Mouse (Mus musculus) heart, embryonic 12.5 days (tissue): Measurements from ENCODE around the gene Mtch1. TPM values are rescaled to one million over a fixed set of nuclear protein-coding genes. Genes with fewer than 3 reads are reported as not detected.

Experiments
- ATAC-seq: fragments of 200-750 bp; cut with Nextera tagmentation; 2 replicates; pipeline ENCODE4 v1.8.0; 2017; ENCODE audit warnings: moderate TSS enrichment, moderate library complexity; ENCODE audit not compliant: insufficient number of reproducible peaks, low FRiP score
- H3K27ac ChIP-seq: fragments of 300-500 bp; sonication (generic); 2 replicates; pipeline ENCODE4 v1.5.1; 2016; ENCODE audit warnings: mild to moderate bottlenecking, moderate library complexity; ENCODE audit not compliant: poor library complexity, severe bottlenecking
- H3K27me3 ChIP-seq: fragments of 300-500 bp; sonication (generic); replicated peaks from 2 replicates; pipeline ENCODE4 v1.6.1; 2016; ENCODE audit warnings: mild to moderate bottlenecking, moderate library complexity
- H3K36me3 ChIP-seq: fragments of 300-500 bp; sonication (generic); 2 replicates; pipeline ENCODE4 v1.6.1; 2016; ENCODE audit warnings: mild to moderate bottlenecking, moderate library complexity
- H3K4me1 ChIP-seq: fragments of 300-500 bp; sonication (generic); replicated peaks from 2 replicates; pipeline ENCODE4 v1.6.1; 2016; ENCODE audit warnings: mild to moderate bottlenecking
- H3K4me2 ChIP-seq: fragments of 300-500 bp; sonication (generic); 2 replicates; pipeline ENCODE4 v1.6.1; 2016; ENCODE audit warnings: mild to moderate bottlenecking, moderate library complexity
- H3K4me3 ChIP-seq: fragments of 300-500 bp; sonication (generic); 2 replicates; pipeline ENCODE4 v1.5.1; 2016; ENCODE audit warnings: mild to moderate bottlenecking
- H3K9ac ChIP-seq: fragments of 300-500 bp; sonication (generic); 2 replicates; pipeline ENCODE4 v1.6.1; 2016; ENCODE audit warnings: mild to moderate bottlenecking, moderate library complexity
- H3K9me3 ChIP-seq: fragments of 300-500 bp; sonication (generic); replicated peaks from 2 replicates; pipeline ENCODE4 v1.6.1; 2016; ENCODE audit warnings: mild to moderate bottlenecking, moderate library complexity
- WGBS: fragments of 180-500 bp; shearing (Covaris S2); methylation state at CpG from one replicate; pipeline ENCODE4 v1.1.7; 2016; 5-methylcytosine and 5-hydroxymethylcytosine counted together
- polyA plus RNA-seq: library from polyadenylated mRNA; unstranded; fragments of >200 nt; fragmentation: Nextera tagmentation; extraction: Ambion mirVana; gene quantifications from 2 replicates; pipeline ENCODE4 v1.2.1, GENCODE M21; 2016

Gene Mtch1
- polyA plus RNA-seq, 1 experiment from 2014 or later = 330 TPM

DNA sequence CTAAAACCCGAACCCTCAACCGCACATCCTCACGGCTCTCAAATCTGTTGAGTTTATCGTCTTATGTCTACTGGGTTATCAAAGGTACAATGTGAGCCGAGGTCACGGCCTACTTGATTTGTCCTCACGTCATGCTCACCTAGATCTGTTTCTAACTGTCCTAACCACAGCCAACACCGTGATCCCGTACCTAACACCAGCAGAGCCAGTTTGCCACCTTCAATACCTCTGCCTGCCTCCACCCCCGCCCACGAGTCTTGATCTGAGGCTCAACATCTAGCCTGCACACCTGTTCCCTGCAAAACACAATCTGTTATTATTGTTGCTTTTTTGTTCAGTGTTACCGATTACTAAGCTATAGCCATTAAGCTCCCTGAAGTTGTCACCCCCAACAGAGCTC, 2.5 kb downstream of the Mtch1 start:
- Histone ChIP-seq H3K4me1 (peaks cover 64% of the 10 kb centered on the region), H3K4me3 (no peak overlapping the region), H3K27ac (peak overlapping the region; percentile 36; the same call in 1 of the 2 replicates), H3K27me3 (no peaks in the 10 kb centered on the region), H3K4me2 (peak overlapping the region; percentile 89), H3K9ac (no peak overlapping the region; the same call in 1 of the 2 replicates), H3K9me3 (no peaks in the 10 kb centered on the region), H3K36me3 (peaks cover 31% of the 10 kb centered on the region)
- ATAC-seq = no peak
- WGBS = 78% methylated on average over 12 of the region's 12 CpGs

DNA sequence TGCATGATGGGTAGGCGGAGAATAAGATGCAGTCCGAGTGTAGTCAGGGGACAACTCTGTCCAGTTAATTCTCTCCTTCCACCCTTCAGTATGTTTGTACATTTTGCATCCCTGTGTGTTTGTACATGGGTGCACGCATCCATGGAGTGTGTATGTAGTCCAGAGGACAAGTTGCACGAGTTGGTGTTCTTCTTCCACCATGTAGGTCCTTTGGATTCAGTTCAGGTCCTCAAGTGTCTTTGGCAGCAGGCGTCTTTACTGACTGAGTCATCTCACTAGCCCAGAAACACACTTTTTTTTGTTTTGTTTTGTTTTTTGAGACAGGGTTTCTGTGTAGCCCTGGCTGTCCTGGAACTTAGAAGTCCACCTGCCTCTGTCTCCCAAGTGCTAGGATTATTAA, 4.5 kb downstream of the Mtch1 start:
- WGBS = 82% methylated on average over 5 of the region's 5 CpGs
- Histone ChIP-seq H3K27ac (no peak overlapping the region), H3K4me1 (peaks cover 61% of the 10 kb centered on the region), H3K36me3 (peaks cover 51% of the 10 kb centered on the region), H3K4me3 (no peak overlapping the region), H3K9ac (no peak overlapping the region), H3K4me2 (no peak overlapping the region), H3K27me3 (no peaks in the 10 kb centered on the region), H3K9me3 (no peaks in the 10 kb centered on the region)
- no peak for ATAC-seq

DNA sequence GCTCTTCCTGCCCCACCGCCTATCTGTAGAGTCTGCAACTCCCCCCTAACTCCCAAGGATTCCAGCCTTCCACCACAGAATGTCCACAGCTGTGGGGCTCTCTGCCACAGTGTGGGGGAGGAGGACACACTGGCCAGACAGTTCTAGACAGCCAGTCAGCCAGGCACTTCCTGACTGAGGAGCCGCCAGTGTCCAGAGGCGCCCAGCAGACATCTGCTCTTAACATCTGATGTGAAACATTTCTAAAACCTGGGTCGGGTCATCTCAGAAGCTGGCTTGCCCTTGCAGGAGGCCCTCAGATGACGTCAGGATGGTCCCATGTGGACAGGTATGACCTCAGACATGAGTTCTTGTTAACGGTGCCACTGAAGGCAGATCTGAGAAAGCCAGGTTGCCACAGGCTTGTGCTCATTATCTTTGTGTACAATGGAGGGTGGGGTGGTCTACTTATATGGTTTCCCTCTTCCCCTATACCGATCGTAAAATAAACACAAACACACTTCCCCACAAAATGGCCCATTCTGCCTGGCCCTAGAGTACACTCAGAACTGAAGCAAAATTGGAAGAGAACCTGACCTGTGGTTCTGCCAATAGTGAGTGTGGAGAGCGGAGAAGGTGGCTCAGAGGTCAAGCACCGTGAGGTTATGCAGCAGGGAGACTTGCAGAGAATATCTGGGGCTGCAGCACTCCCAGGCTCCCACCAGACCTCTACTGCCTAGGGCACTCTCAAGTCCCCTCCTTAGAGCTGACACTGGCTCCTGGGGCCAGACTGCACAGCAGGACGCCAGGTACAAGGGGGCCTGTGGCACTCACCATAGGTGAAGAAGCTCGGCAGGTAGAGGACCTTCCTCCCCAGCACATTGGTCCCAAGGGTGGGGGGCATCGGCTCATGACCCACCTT, 5.5 kb downstream of the Mtch1 start:
- Histone ChIP-seq H3K4me1 (peaks cover 57% of the 10 kb centered on the region), H3K4me3 (peak overlapping the region; percentile 4; the same call in 1 of the 2 replicates), H3K27me3 (no peaks in the 10 kb centered on the region), H3K36me3 (peaks cover 61% of the 10 kb centered on the region), H3K9ac (peak overlapping the region; percentile 49), H3K27ac (peak overlapping the region; percentile 89), H3K4me2 (peak overlapping the region; percentile 52), H3K9me3 (no peaks in the 10 kb centered on the region)
- peak; percentile 72 for ATAC-seq
- WGBS = 25% methylated on average over 13 of the region's 13 CpGs

DNA sequence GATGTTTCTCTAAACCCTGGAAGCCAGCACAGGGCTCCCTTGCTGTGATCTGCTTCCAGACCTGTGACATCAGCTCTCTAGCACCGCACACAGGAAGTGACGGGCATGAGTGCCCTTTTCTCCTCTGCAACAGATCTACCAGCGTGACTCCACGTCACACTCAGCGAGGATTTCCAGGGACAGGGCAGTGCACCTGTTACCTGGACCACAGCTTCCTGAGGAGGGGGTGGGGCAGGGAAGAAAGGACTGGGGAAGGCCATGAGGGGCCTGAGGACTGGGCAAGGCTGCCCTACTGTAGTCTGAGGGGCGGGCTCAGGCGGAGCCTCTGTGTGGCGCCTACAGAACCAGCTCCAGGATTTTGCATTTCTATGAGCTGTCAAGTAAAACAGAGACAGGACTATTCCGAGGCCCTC, 6.1 kb downstream of the Mtch1 start:
- Histone ChIP-seq H3K9me3 (no peaks in the 10 kb centered on the region), H3K4me2 (peak overlapping the region; percentile 52), H3K36me3 (peaks cover 67% of the 10 kb centered on the region), H3K27ac (peak overlapping the region; percentile 89), H3K4me1 (peaks cover 56% of the 10 kb centered on the region), H3K4me3 (peak overlapping the region; percentile 4; the same call in 1 of the 2 replicates), H3K9ac (peak overlapping the region; percentile 49), H3K27me3 (no peaks in the 10 kb centered on the region)
- 11% methylated on average over 9 of the region's 9 CpGs for WGBS
- peak; percentile 67 for ATAC-seq

DNA sequence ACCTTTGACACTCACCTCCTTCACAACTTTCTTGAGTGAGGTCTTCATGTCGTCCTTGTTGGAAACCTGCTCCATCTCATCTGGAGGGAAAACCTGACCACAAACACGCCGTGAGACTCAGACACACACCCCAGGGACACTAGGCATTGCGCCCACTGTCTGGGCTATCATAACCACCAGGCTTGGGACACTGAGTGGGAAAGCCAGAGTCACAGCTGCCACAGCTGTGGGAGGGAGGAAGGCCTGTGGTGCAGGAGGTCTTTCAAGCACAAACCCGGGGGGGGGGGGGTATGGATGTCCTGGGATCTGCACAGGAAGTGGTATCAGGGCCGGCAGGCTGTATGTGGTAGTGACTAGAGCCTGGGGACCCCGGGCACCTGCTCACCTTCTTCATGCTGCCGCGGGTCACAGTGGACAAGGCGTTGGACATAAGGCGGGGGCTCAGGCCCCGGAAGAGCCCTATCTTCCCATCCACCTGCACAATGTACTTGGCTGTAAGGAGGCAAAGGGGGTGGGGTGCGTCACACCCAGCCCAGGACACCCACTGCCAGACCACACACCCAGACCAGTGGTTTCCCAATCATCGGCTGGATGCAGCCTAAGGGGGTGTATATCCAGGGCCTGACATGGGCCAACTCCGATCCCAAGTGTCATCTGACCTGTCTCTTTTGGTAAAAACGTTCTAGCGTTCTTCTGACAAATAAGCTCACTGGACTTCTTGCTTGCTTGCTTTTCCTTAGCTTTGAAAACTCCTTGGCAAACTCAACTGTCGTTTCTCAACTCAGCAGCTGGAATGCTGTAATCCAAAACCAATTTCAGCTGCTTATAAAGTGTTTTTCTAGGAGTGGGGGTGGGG, 7.1 kb downstream of the Mtch1 start:
- Histone ChIP-seq H3K9ac (peak overlapping the region; percentile 51), H3K9me3 (no peaks in the 10 kb centered on the region), H3K4me1 (peaks cover 46% of the 10 kb centered on the region), H3K27me3 (no peaks in the 10 kb centered on the region), H3K27ac (peak overlapping the region; percentile 89), H3K36me3 (peaks cover 77% of the 10 kb centered on the region), H3K4me2 (0 out of 2 replicates have a peak overlapping the region, but pooled peaks have one; percentile 52), H3K4me3 (no peak overlapping the region)
- no peak for ATAC-seq
- 81% methylated on average over 18 of the region's 18 CpGs for WGBS

DNA sequence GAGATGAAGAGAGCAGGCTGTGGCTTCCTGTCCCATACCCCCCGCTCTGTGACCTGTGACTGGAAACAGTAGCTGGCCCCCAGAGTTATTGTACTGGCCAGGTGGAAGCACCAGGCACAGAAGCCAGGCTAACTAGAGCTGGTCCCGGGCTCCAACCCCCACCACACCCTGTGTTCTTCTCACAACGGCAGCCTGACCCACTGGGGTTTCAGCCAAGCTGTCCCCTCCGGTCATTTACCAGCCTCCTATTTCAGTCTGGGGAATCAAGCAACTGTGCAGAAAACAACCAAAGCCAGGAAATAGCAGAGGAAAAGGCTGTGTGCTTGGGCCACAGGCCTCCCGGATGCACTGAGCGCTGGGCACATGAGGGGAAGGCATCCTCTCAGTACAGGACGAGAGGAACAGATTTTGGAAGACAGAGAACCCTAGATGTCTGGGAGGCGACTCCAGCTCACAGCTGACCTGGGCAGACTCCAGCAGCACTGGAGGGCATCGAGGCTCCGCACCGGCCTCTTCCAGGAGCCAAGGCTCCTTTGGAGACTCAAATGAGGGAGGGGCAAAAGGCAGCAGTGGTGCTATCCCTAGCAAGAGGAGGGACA, 8.5 kb downstream of the Mtch1 start:
- H3K36me3 ChIP-seq = peaks cover 81% of the 10 kb centered on the region
- no peaks in the 10 kb centered on the region for H3K27me3 ChIP-seq
- no peak overlapping the region for H3K4me2 ChIP-seq
- H3K27ac ChIP-seq = peak overlapping the region; percentile 21
- H3K9ac ChIP-seq = no peak overlapping the region
- no peak for ATAC-seq
- no peaks in the 10 kb centered on the region for H3K9me3 ChIP-seq
- no peak overlapping the region for H3K4me3 ChIP-seq
- peaks cover 38% of the 10 kb centered on the region for H3K4me1 ChIP-seq
- WGBS = 79% methylated on average over 11 of the region's 11 CpGs

DNA sequence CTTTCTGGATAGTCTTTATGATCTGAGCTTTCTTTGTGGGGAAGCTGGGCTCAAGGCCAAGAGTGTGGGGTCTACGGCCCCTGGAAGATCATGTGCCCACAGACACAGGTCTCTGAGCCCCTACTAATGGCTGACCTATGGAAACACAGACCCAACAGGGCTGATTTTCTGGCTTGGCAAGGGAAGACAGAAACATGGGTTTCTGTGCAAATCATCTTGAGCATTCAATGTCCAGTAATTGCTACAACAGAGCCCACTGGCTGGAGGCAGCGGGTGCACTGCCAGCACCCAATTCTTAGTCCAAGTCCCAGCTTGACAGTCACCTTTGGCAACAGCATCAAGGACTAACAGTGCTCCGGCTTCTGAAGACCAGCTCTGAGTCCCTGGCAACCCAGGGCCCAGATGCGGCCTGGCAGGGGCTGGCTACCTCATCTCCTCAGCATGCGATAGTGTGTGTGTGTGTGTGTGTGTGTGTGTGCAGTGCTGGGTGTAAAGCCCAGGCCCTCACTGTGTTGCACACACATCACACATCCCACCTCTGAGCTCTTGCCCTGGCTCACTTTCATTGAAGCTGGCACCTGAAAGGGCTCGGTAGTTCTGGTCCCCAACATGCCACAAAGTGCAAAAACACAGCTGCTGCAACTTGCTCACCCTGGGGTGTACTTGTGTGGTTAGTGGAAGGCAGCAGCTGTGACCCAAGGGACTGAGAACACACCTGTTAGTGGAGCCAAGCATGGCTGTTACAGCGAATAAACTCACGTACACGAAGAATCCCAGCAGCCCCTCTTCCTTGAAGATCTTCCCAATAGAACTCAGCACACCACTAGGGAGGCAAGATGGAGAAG, 9.5 kb downstream of the Mtch1 start:
- 93% methylated on average over 9 of the region's 9 CpGs for WGBS
- no peak overlapping the region for H3K9ac ChIP-seq
- no peak overlapping the region for H3K4me3 ChIP-seq
- 0 out of 2 replicates have a peak overlapping the region, but pooled peaks have one; percentile 21 for H3K27ac ChIP-seq
- H3K9me3 ChIP-seq = no peaks in the 10 kb centered on the region
- peaks cover 81% of the 10 kb centered on the region for H3K36me3 ChIP-seq
- no peaks in the 10 kb centered on the region for H3K27me3 ChIP-seq
- peaks cover 29% of the 10 kb centered on the region for H3K4me1 ChIP-seq
- ATAC-seq = no peak
- H3K4me2 ChIP-seq = no peak overlapping the region

DNA sequence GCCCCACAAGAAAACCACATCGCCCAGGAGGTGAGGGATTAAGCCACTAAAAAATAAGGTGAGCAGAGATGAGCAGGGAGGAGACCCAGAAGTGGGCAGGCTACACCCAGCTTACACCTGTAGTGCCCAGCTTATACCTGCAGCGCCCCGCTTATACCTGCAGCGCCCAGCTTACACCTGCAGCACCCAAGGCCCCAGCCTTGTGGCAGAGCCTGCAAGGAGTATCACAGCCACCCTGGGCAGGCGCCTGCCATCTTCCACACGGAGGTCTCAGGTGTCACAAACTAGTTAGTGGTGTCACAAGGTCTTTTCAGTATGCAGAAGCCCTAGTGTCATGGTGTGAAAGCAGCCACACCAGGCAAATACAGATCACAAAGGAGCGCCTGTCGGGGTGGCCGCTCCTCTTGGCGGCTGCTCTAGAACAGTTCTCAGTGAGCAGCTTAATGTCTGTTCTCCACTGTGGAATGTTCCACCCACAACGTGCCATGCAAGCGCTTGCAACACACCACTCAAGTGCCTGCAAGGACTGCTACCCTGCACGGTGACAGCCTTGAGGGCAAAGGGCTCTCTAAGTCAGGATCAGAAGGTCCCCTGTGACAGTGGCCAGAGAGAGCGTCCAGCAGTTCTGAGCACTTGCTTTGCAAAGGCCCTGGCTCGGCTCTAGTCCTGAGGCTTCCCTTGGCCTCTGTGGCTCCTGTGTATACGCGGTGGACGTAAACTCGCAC, 11.3 kb downstream of the Mtch1 start:
- peaks cover 90% of the 10 kb centered on the region for H3K36me3 ChIP-seq
- ATAC-seq = no peak
- no peak overlapping the region for H3K4me3 ChIP-seq
- no peaks in the 10 kb centered on the region for H3K27me3 ChIP-seq
- 88% methylated on average over 19 of the region's 19 CpGs for WGBS
- no peak overlapping the region for H3K9ac ChIP-seq
- H3K27ac ChIP-seq = no peak overlapping the region
- H3K4me1 ChIP-seq = peaks cover 26% of the 10 kb centered on the region
- H3K9me3 ChIP-seq = no peaks in the 10 kb centered on the region
- H3K4me2 ChIP-seq = no peak overlapping the region

DNA sequence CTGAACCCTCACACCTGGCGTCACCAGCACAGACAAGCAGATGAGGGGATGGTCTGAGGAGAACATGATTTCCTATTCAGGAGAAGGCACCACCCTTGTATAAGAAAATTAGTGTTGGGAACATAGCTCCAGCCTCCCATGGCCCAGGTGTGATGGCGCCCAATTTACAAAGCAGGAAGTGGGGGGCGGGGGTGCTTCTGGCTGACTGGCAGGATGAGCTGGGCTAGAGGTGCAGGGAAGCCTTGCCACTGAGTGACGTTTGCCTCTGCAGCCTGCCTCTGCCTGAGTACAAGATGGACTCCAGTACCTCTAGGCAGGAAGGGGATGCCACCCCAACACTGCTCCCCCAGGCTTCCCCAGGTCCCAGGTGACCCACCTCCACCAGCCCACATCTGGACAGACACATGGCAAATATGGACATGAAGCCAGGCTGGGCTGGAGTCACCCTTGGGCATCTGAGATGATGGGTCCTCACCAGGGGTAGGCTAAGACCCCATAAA, 15.5 kb downstream of the Mtch1 start:
- WGBS = 69% methylated on average over 4 of the region's 4 CpGs
- H3K27ac ChIP-seq = peak overlapping the region; percentile 76; the same call in 1 of the 2 replicates

More for the DNA sequence above, 15.5 kb downstream of the Mtch1 start:
- Histone ChIP-seq H3K4me1 (peaks cover 32% of the 10 kb centered on the region), H3K36me3 (peaks cover 69% of the 10 kb centered on the region), H3K9ac (no peak overlapping the region), H3K27me3 (peaks cover 7% of the 10 kb centered on the region), H3K4me3 (no peak overlapping the region), H3K4me2 (no peak overlapping the region), H3K9me3 (no peaks in the 10 kb centered on the region)
- ATAC-seq = no peak
